Mouse (Mus musculus) adrenal gland, adult 18-20 months (tissue): Measurements from ENCODE around the gene Stat2. TPM values are rescaled to one million over a fixed set of nuclear protein-coding genes. Genes with fewer than 3 reads are reported as not detected.
A peak's percentile ranks its signal among the peaks of the same experiment; 100 is the strongest.
"Not testable (repeated sequence)": the region's sequence is repeated elsewhere in the genome, so short reads cannot be mapped to it uniquely, and the experiment has no call there.

Experiments used
- DNase-seq, 2 experiments: peaks; one replicate each; pipeline ENCODE4 v3.0.0; 2021 to 2022; ENCODE audit warnings: low spot score in 2 of 2
- total RNA-seq, 2 experiments: library from RNA; stranded (reverse); gene quantifications; 1 replicate in 1 of 2; 2 replicates in 1 of 2; pipeline ENCODE4 v1.2.3; 2021

Gene Stat2
- total RNA-seq, 2 experiments from 2014 or later, result 25.8 to 33.0 TPM

GRCm38 (mm10) chr10:128297622-128298021 is 27.3 kb downstream of the Stat2 start:
- no peak for DNase-seq

GRCm38 (mm10) chr10:128298243-128298642 is 27.9 kb downstream of the Stat2 start:
- no peak for DNase-seq

GRCm38 (mm10) chr10:128298702-128299171 is 28.4 kb downstream of the Stat2 start, which contains the start of gene Il23a:
Gene Il23a, minus strand, starts transcription at chr10:128298752.
- DNase-seq, result no peak

- DNase-seq, result no peak
Observed at GRCm38 (mm10) chr10:128302357-128302756, 32.0 kb downstream of the Stat2 start.

GRCm38 (mm10) chr10:128302785-128303125 is 32.4 kb downstream of the Stat2 start:
- DNase-seq, result no peak

- peak; percentile 99 to 100 for DNase-seq
Observed at GRCm38 (mm10) chr10:128303126-128304021, 33.0 kb downstream of the Stat2 start, which contains the start of gene Pan2. Gene Pan2, plus strand, starts transcription at chr10:128303335.

GRCm38 (mm10) chr10:128309654-128310053 is 39.3 kb downstream of the Stat2 start:
- DNase-seq, result no peak

GRCm38 (mm10) chr10:128310177-128310576 is 39.8 kb downstream of the Stat2 start:
- DNase-seq, result peak; percentile 46 to 58

GRCm38 (mm10) chr10:128310902-128311301 is 40.5 kb downstream of the Stat2 start:
- no peak for DNase-seq

GRCm38 (mm10) chr10:128315578-128315977 is 45.2 kb downstream of the Stat2 start:
- no peak for DNase-seq

GRCm38 (mm10) chr10:128321641-128322040 is 51.3 kb downstream of the Stat2 start:
- DNase-seq, result no peak

GRCm38 (mm10) chr10:128322141-128323108 is 52.1 kb downstream of the Stat2 start, which contains the start of gene Cnpy2:
Gene Cnpy2, plus strand, starts transcription at chr10:128322459.
- DNase-seq, result peak; percentile 68 to 76

- DNase-seq, result no peak
Observed at GRCm38 (mm10) chr10:128323516-128323915, 53.2 kb downstream of the Stat2 start.

GRCm38 (mm10) chr10:128326825-128327224 is 56.5 kb downstream of the Stat2 start:
- no peak for DNase-seq

GRCm38 (mm10) chr10:128327610-128328009 is 57.3 kb downstream of the Stat2 start:
- DNase-seq, result no peak

GRCm38 (mm10) chr10:128332358-128333249 is 62.2 kb downstream of the Stat2 start:
- not testable (repeated sequence) for DNase-seq

GRCm38 (mm10) chr10:128335582-128335981 is 65.2 kb downstream of the Stat2 start:
- peak; percentile 75 to 82 for DNase-seq

- no peak for DNase-seq
Observed at GRCm38 (mm10) chr10:128336195-128336594, 65.8 kb downstream of the Stat2 start.

GRCm38 (mm10) chr10:128336597-128336996 is 66.2 kb downstream of the Stat2 start:
- no peak for DNase-seq
